Mouse (Mus musculus) midbrain, postnatal 0 days (tissue): ENCODE data around the gene Tmem92. TPM values are rescaled to one million over a fixed set of nuclear protein-coding genes. Genes with fewer than 3 reads are reported as not detected.

Experiments used
- ATAC-seq: fragments of 200-750 bp; cut with Nextera tagmentation; 2 replicates; pipeline ENCODE4 v1.8.0; 2017; ENCODE audit warnings: moderate number of reproducible peaks, mild to moderate bottlenecking, moderate TSS enrichment, moderate library complexity; ENCODE audit not compliant: low FRiP score
- DNase-seq: peaks from one replicate; pipeline ENCODE4 v3.0.0-alpha.2; 2015; ENCODE audit warnings: low spot score
- H3K27ac ChIP-seq: fragments of 300-500 bp; sonication (generic); 2 replicates; pipeline ENCODE4 v1.5.1; 2014; ENCODE audit warnings: low read depth, mild to moderate bottlenecking, low read length, mixed read lengths
- H3K27me3 ChIP-seq: fragments of 300-500 bp; sonication (generic); 2 replicates; pipeline ENCODE4 v1.6.1; 2014; ENCODE audit warnings: low read length, control low read depth, mixed read lengths; ENCODE audit not compliant: insufficient read depth
- H3K36me3 ChIP-seq: fragments of 300-500 bp; sonication (generic); 2 replicates; pipeline ENCODE4 v1.6.1; 2014; ENCODE audit warnings: low read length, control low read depth, mixed read lengths; ENCODE audit not compliant: insufficient read depth
- H3K4me1 ChIP-seq: fragments of 300-500 bp; sonication (generic); 2 replicates; pipeline ENCODE4 v1.6.1; 2014; ENCODE audit warnings: mild to moderate bottlenecking, control low read depth, antibody characterized with exemption, low read length, mixed read lengths; ENCODE audit not compliant: insufficient read depth
- H3K4me2 ChIP-seq: fragments of 300-500 bp; sonication (generic); 2 replicates; pipeline ENCODE4 v1.6.1; 2014; ENCODE audit warnings: low read depth, mild to moderate bottlenecking, low read length, mixed read lengths; ENCODE audit not compliant: poor library complexity, severe bottlenecking
- H3K4me3 ChIP-seq: fragments of 300-500 bp; sonication (generic); 2 replicates; pipeline ENCODE4 v1.5.1; 2014; ENCODE audit warnings: low read depth, mild to moderate bottlenecking, low read length, moderate library complexity
- H3K9ac ChIP-seq: fragments of 300-500 bp; sonication (generic); replicated peaks from 2 replicates; pipeline ENCODE4 v1.6.1; 2014; ENCODE audit warnings: mild to moderate bottlenecking, low read length, moderate library complexity, mixed read lengths; ENCODE audit not compliant: poor library complexity, severe bottlenecking
- H3K9me3 ChIP-seq: fragments of 300-500 bp; sonication (generic); 2 replicates; pipeline ENCODE4 v1.6.1; 2016; ENCODE audit warnings: low read length, control low read depth
- CTCF ChIP-seq: IDR thresholded peaks from 2 replicates; pipeline ENCODE4 v1.5.1; 2016; ENCODE audit warnings: antibody characterized with exemption, mild to moderate bottlenecking
- WGBS: fragments of 180-500 bp; shearing (Covaris S2); extraction: QIAGEN DNeasy Blood & Tissue Kit; methylation state at CpG from one replicate; pipeline ENCODE4 v1.1.7; 2014; 5-methylcytosine and 5-hydroxymethylcytosine counted together
- polyA plus RNA-seq: library from polyadenylated mRNA; unstranded; fragments of >200 nt; fragmentation: Nextera tagmentation; extraction: Ambion mirVana; gene quantifications from 2 replicates; pipeline ENCODE4 v1.2.1, GENCODE M21; 2015
- total RNA-seq: library from RNA; depleted of rRNA; stranded (reverse); fragments of >200 nt; gene quantifications from 2 replicates; pipeline ENCODE4 v1.2.3, GENCODE M21; 2014

Gene Tmem92
- total and polyA plus RNA-seq, 2 experiments from 2014 or later = not detected

DNA sequence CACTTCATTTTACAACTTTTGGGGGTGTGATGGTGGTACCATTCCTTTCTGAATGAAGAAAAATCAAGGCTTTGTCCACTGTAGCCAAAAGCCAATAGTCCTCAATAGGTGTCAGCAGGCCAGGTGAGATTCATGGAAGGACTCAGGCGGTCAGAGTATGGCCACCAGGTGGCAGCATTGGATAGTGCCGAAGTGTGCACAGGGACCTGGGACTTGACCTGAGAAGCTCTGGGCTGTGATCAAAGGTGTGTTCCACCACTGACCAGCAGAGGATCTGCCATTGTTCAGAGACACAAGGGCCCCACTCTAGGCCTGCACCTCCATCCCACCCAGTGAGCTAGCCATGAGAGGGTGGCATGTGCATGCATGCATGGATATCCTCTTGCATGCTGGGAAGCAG is 2.7 kb upstream of the Tmem92 start:
- Histone ChIP-seq H3K4me1 (no peaks in the 10 kb centered on the region), H3K27ac (no peak overlapping the region), H3K27me3 (no peaks in the 10 kb centered on the region), H3K4me3 (no peak overlapping the region), H3K9ac (no peak overlapping the region), H3K36me3 (no peaks in the 10 kb centered on the region), H3K4me2 (no peak overlapping the region), H3K9me3 (no peaks in the 10 kb centered on the region)
- WGBS = 3% methylated on average over 2 of the region's 2 CpGs
- ATAC-seq = 0 out of 2 replicates have a peak, but pooled peaks have one; percentile 38
- peak; percentile 64 for DNase-seq
- TF ChIP-seq CTCF = peak; percentile 81

GRCm38 (mm10) chr11:94774887-94775497 is 7.5 kb downstream of the Tmem92 start:
- no peaks in the 10 kb centered on the region for H3K36me3 ChIP-seq
- ATAC-seq (no peak), DNase-seq (no peak)
- no peak overlapping the region for H3K9ac ChIP-seq
- H3K27ac ChIP-seq = no peak overlapping the region
- TF ChIP-seq CTCF = no peak
- no peak overlapping the region for H3K4me3 ChIP-seq
- no peaks in the 10 kb centered on the region for H3K27me3 ChIP-seq
- H3K4me2 ChIP-seq = no peak overlapping the region
- H3K4me1 ChIP-seq = no peaks in the 10 kb centered on the region
- 89% methylated on average over 5 of the region's 5 CpGs for WGBS
- H3K9me3 ChIP-seq = no peaks in the 10 kb centered on the region

DNA sequence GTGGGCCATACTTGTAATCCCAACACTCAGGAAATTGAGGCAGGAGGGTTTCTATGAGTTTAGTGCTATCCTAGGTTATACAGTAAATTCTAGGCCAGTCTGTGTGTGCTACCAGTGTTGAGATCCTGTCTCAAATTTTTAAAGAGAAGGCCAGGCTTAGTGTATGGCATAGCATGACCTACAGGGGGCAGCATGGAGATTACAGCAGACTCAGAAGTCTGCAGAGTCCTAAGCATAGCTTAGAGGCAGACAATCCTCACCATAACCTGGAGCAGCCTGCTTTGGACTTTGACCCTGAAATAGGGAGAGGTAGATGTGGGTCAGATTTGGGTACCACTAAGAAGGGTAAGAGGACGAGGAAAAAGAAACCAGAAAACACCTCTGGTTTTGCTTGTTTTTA is 8.7 kb downstream of the Tmem92 start:
- no peak overlapping the region for H3K4me3 ChIP-seq
- no peaks in the 10 kb centered on the region for H3K27me3 ChIP-seq
- no peaks in the 10 kb centered on the region for H3K9me3 ChIP-seq
- 0 out of 2 replicates have a peak, but pooled peaks have one; percentile 16 for TF ChIP-seq CTCF
- no peaks in the 10 kb centered on the region for H3K36me3 ChIP-seq
- no peak for ATAC-seq
- H3K4me2 ChIP-seq = no peak overlapping the region
- no peak overlapping the region for H3K27ac ChIP-seq
- H3K4me1 ChIP-seq = no peaks in the 10 kb centered on the region
- WGBS = 80% methylated on average over 1 of the region's 1 CpGs
- no peak overlapping the region for H3K9ac ChIP-seq
- DNase-seq = peak; percentile 4

DNA sequence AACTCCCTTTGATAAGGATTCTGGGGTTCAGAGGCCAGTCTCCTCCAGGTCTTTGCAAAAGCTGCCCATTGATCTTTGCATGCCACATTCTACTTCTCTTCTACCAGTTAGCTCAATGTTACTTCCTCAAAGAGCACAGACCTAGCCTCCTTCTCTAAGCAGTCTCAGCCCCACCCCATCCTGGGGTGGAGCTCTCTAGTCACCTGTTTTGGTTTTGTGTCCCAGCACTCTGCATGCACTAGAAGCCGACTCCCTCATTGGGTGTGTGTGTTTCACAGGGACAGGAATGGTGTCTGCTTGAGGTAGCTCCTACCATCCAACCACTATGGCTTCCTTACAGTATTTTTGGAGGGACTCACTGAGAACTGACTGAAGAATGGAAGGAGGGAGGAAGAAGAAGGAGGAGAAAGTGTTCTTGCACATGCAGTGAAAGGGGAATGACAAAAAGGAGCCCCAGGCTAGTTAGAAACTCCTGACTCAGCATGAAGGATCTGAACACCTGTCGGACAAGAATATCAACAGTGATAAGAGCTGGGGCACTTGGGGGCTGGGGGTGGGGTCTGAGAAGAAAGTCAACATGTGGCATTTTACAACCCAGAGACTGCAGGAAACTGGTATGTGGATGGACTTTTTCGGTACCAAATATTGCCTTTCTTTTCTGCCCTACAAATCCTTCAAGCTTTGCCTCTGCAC is 10.0 kb downstream of the Tmem92 start:
- Histone ChIP-seq H3K9ac (no peak overlapping the region), H3K36me3 (no peaks in the 10 kb centered on the region), H3K4me2 (no peak overlapping the region), H3K9me3 (no peaks in the 10 kb centered on the region), H3K27ac (no peak overlapping the region), H3K4me3 (no peak overlapping the region), H3K4me1 (no peaks in the 10 kb centered on the region), H3K27me3 (no peaks in the 10 kb centered on the region)
- DNase-seq (no peak), ATAC-seq (no peak)
- no peak for TF ChIP-seq CTCF
- WGBS = 81% methylated on average over 3 of the region's 3 CpGs

- no peak for ATAC-seq
- 95% methylated on average over 2 of the region's 2 CpGs for WGBS
- Histone ChIP-seq H3K4me1 (no peaks in the 10 kb centered on the region), H3K27me3 (no peaks in the 10 kb centered on the region), H3K9me3 (no peaks in the 10 kb centered on the region), H3K9ac (no peak overlapping the region), H3K27ac (no peak overlapping the region), H3K4me3 (no peak overlapping the region), H3K36me3 (no peaks in the 10 kb centered on the region), H3K4me2 (no peak overlapping the region)
- TF ChIP-seq CTCF = no peak
- DNase-seq = no peak
Measured at GRCm38 (mm10) chr11:94767241-94767640, 15.3 kb downstream of the Tmem92 start.

DNA sequence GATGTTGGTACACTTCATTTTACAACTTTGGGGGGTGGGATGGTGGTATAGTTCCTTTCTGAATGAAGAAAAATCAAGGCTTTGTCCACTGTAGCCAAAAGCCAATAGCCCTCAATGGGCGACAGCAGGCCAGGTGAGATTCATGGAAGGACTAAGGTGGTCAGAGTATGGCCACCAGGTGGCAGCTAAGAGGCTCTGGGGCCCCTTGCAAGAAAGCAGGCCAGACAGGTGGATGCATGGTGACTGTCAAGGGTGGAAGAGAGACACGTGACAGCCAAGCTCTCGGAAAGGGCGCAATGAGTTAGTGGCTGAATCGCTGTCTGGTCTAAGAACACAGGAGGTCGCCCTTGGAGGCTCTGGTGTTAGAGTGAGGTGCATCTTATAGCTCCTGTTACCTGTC is 19.7 kb downstream of the Tmem92 start:
- no peaks in the 10 kb centered on the region for H3K36me3 ChIP-seq
- no peaks in the 10 kb centered on the region for H3K27me3 ChIP-seq
- no peak overlapping the region for H3K4me3 ChIP-seq
- DNase-seq (no peak), ATAC-seq (no peak)
- H3K9me3 ChIP-seq = no peaks in the 10 kb centered on the region
- 44% methylated on average over 6 of the region's 6 CpGs for WGBS
- TF ChIP-seq CTCF = 0 out of 2 replicates have a peak, but pooled peaks have one; percentile 11
- no peak overlapping the region for H3K4me2 ChIP-seq
- H3K4me1 ChIP-seq = no peaks in the 10 kb centered on the region
- no peak overlapping the region for H3K9ac ChIP-seq
- no peak overlapping the region for H3K27ac ChIP-seq
